In genomic region chr13:41510631-41511419, GRCm38 (mm10) we compare ENCODE assay signal across 12 mouse cellular contexts. TPM values are rescaled to one million over a fixed set of nuclear protein-coding genes. Genes with fewer than 3 reads are reported as not detected.
DNase-seq lines count a peak whose midpoint lies in the region; ATAC-seq and TF ChIP-seq lines count a peak whose summit lies in the region.
"Had no signal": no experiment of that assay in that cellular context is flagged by ENCODE, and none has a peak within 500 bp of the region (broad histone marks: within the 10 kb centered on the region; RNA-seq: fewer than 3 reads in every experiment).

No protein-coding gene starts in this region.

- 0 out of 2 replicates have a peak, but pooled peaks have one; percentile 37 for TF ChIP-seq EP300 in heart, postnatal 0 days (IDR thresholded peaks at IDR 0.05; ENCODE audit: low read depth)

- 0 out of 2 replicates have a peak, but pooled peaks cover 7% of the 10 kb centered on the region for H3K4me1 ChIP-seq in lung, embryonic 14.5 days (ENCODE audit: insufficient read depth)
- H3K4me1 ChIP-seq in heart, postnatal 0 days (ENCODE audit: control insufficient read depth, insufficient read depth), result peaks cover 16% of the 10 kb centered on the region
- H3K4me1 ChIP-seq in forebrain, postnatal 0 days (ENCODE audit: insufficient read depth), result no peaks in the 10 kb centered on the region

- peak; percentile 31 for DNase-seq in embryo, embryonic 9.5 days (ENCODE audit: extremely low spot score)
- no peak for DNase-seq in embryo, embryonic 11 days
- peak; percentile 81 for DNase-seq in lung, embryonic 14.5 days
- DNase-seq in lung, postnatal 14 days, result no peak
- DNase-seq in heart, postnatal 0 days (ENCODE audit: low spot score), result peak; percentile 92
- DNase-seq in lung, postnatal 10 days, result peak; percentile 55
- no peak for DNase-seq in forebrain, postnatal 0 days
- no peak for DNase-seq in left cerebral cortex, adult 2 months (ENCODE audit: extremely low spot score in 1 of 2, low spot score in 2 of 2)
- DNase-seq: cerebellum, postnatal 25 days had no signal

- WGBS in lung, embryonic 14.5 days, result 28% methylated on average over 7 of the region's 7 CpGs
- 22% methylated on average over 7 of the region's 7 CpGs for WGBS in heart, postnatal 0 days
- WGBS in forebrain, postnatal 0 days, result 41% methylated on average over 7 of the region's 7 CpGs

- H3K27ac ChIP-seq in lung, embryonic 14.5 days (ENCODE audit: low read depth), result peak overlapping the region; percentile 63
- H3K27ac ChIP-seq in heart, postnatal 0 days (ENCODE audit: low read depth), result peak overlapping the region; percentile 86
- no peak overlapping the region for H3K27ac ChIP-seq in forebrain, postnatal 0 days (ENCODE audit: low read depth, low read length)
- H3K27ac ChIP-seq in left cerebral cortex, adult 2 months, result no peak overlapping the region
- H3K27ac ChIP-seq: forebrain, embryonic 10.5 days had no signal

- no peaks in the 10 kb centered on the region for H3K36me3 ChIP-seq in lung, embryonic 14.5 days (ENCODE audit: insufficient read depth)
- no peaks in the 10 kb centered on the region for H3K36me3 ChIP-seq in heart, postnatal 0 days (replicated peaks; ENCODE audit: control insufficient read depth, insufficient read depth, low read length)
- no peaks in the 10 kb centered on the region for H3K36me3 ChIP-seq in forebrain, postnatal 0 days (ENCODE audit: insufficient read depth)
- H3K36me3 ChIP-seq: forebrain, embryonic 10.5 days had no signal

- H3K9ac ChIP-seq in lung, embryonic 14.5 days, result no peak overlapping the region
- no peak overlapping the region for H3K9ac ChIP-seq in heart, postnatal 0 days (replicated peaks; ENCODE audit: low read depth, low read length)
- H3K9ac ChIP-seq in forebrain, postnatal 0 days, result no peak overlapping the region

- no peaks in the 10 kb centered on the region for H3K9me3 ChIP-seq in lung, embryonic 14.5 days (ENCODE audit: low read depth, low read length)
- H3K9me3 ChIP-seq in heart, postnatal 0 days (replicated peaks; ENCODE audit: control insufficient read depth, low read length), result no peaks in the 10 kb centered on the region
- no peaks in the 10 kb centered on the region for H3K9me3 ChIP-seq in forebrain, postnatal 0 days (ENCODE audit: low read length)
- H3K9me3 ChIP-seq: forebrain, embryonic 10.5 days had no signal

- no peak for TF ChIP-seq CTCF in lung, embryonic 14.5 days (IDR thresholded peaks at IDR 0.05; ENCODE audit: low read depth)
- no peak for TF ChIP-seq CTCF in heart, postnatal 0 days (IDR thresholded peaks at IDR 0.05; ENCODE audit: low read depth)
- no peak for TF ChIP-seq CTCF in forebrain, postnatal 0 days (IDR thresholded peaks at IDR 0.05; ENCODE audit: low read depth)
- no peak for TF ChIP-seq CTCF in left cerebral cortex, adult 2 months (IDR thresholded peaks at IDR 0.05)

- peak; percentile 44 for ATAC-seq in lung, embryonic 14.5 days (ENCODE audit: insufficient read depth)
- ATAC-seq in heart, postnatal 0 days (ENCODE audit: insufficient read depth, low read depth), result peak; percentile 84
- no peak for ATAC-seq in forebrain, postnatal 0 days

- intact Hi-C loops in left cerebral cortex, adult 2 months (cut with DNase I), result no loop called here

- H3K27me3 ChIP-seq in lung, embryonic 14.5 days (ENCODE audit: insufficient read depth, low read length), result no peaks in the 10 kb centered on the region
- no peaks in the 10 kb centered on the region for H3K27me3 ChIP-seq in heart, postnatal 0 days (ENCODE audit: control insufficient read depth, insufficient read depth, low read length)
- no peaks in the 10 kb centered on the region for H3K27me3 ChIP-seq in forebrain, postnatal 0 days (ENCODE audit: insufficient read depth, low read length)

- H3K4me2 ChIP-seq in lung, embryonic 14.5 days, result no peak overlapping the region
- H3K4me2 ChIP-seq in heart, postnatal 0 days (ENCODE audit: low read depth, low read length), result peak overlapping the region; percentile 21; the same call in 1 of the 2 replicates
- no peak overlapping the region for H3K4me2 ChIP-seq in forebrain, postnatal 0 days (ENCODE audit: low read depth)
- H3K4me2 ChIP-seq: liver, embryonic 11.5 days; midbrain, embryonic 11.5 days had no signal

- H3K4me3 ChIP-seq in lung, embryonic 14.5 days (ENCODE audit: low read depth, low read length), result no peak overlapping the region
- no peak overlapping the region for H3K4me3 ChIP-seq in heart, postnatal 0 days (ENCODE audit: low read depth, low read length)
- no peak overlapping the region for H3K4me3 ChIP-seq in forebrain, postnatal 0 days (ENCODE audit: low read depth, low read length)
- no peak overlapping the region for H3K4me3 ChIP-seq in left cerebral cortex, adult 2 months
- H3K4me3 ChIP-seq: forebrain, embryonic 10.5 days had no signal

RNA-seq across cellular contexts. Expression of gene Nedd9, which starts 23.7 kb away (rescaled TPM):
- 86.5 and 89.4 TPM in 2 replicates for polyA plus RNA-seq in lung, embryonic 14.5 days (2014; fragmentation: Nextera tagmentation; extraction: Ambion mirVana)
- 28.2 and 42.6 TPM in 2 replicates for total RNA-seq in heart, postnatal 0 days (2014; rRNA removed; ENCODE audit: low replicate concordance)
- polyA plus RNA-seq in heart, postnatal 0 days (2015; fragmentation: Nextera tagmentation; extraction: Ambion mirVana), result 9.0 and 10.1 TPM in 2 replicates
- 25.5 and 30.5 TPM in 2 replicates for total RNA-seq in forebrain, postnatal 0 days (2014; rRNA removed)
- polyA plus RNA-seq in forebrain, postnatal 0 days (2015; fragmentation: Nextera tagmentation; extraction: Ambion mirVana), result 9.5 and 12.6 TPM in 2 replicates
- total RNA-seq in left cerebral cortex, adult 2 months (2021), result 10 to 100 TPM in 1 of 2 experiments, 1 to 10 TPM in 1; 9.5 to 11.2 TPM

Comparison
In these comparisons a context has a peak if more than half of its experiments do, and no peak if none do; other contexts are left out.
1. DNase-seq: peak in embryo, embryonic 9.5 days (single experiment), lung, embryonic 14.5 days (single experiment), heart, postnatal 0 days (single experiment) and lung, postnatal 10 days (single experiment); none in embryo, embryonic 11 days (single experiment), lung, postnatal 14 days (single experiment), forebrain, postnatal 0 days (single experiment) and left cerebral cortex, adult 2 months (0 of 2).
2. H3K27ac ChIP-seq: peak in lung, embryonic 14.5 days (single experiment) and heart, postnatal 0 days (single experiment); none in forebrain, postnatal 0 days (single experiment) and left cerebral cortex, adult 2 months (single experiment).